Mouse (Mus musculus): ENCODE measurements at regions not wholly inside any gene's neighbourhood (a gene's known extent, or its start where the extent isn't known, plus 50 kb on each side); places are given as distances from the start of the nearest gene placed in this dataset.
A peak's percentile ranks its signal among the peaks of the same experiment; 100 is the strongest.
"Not testable (repeated sequence)": the region's sequence is repeated elsewhere in the genome, so short reads cannot be mapped to it uniquely, and the experiment has no call there.

GRCm38 (mm10) chr12:17992572-17992971 lies 301.9 kb downstream of the Hpcal1 start:
- DNase-seq = peak; percentile 11 to 23

GRCm38 (mm10) chr12:17993368-17993767 lies 302.7 kb downstream of the Hpcal1 start:
- DNase-seq = not testable (repeated sequence)
